Mouse (Mus musculus): ENCODE data around the gene Memo1. TPM values are rescaled to one million over a fixed set of nuclear protein-coding genes. Genes with fewer than 3 reads are reported as not detected.

Memo1 gene
- polyA plus RNA-seq, 1 experiment from 2014 or later = 69.2 TPM

GRCm38 (mm10) chr17:74290869-74291268, 4.5 kb downstream of the Memo1 start:
- Histone ChIP-seq H3K4me3 (no peak overlapping the region), H3K27ac (no peak overlapping the region), H3K27me3 (no peaks in the 10 kb centered on the region), H3K9me3 (replicated peaks) (no peaks in the 10 kb centered on the region), H3K36me3 (peaks cover 4% of the 10 kb centered on the region; the same call in 1 of the 2 replicates), H3K4me2 (replicated peaks) (no peak overlapping the region), H3K4me1 (peaks cover 19% of the 10 kb centered on the region), H3K9ac (no peak overlapping the region)
- ATAC-seq (ENCODE audit: low FRiP score) = no peak

GRCm38 (mm10) chr17:74290198-74290597, 5.1 kb downstream of the Memo1 start:
- no peak overlapping the region for H3K27ac ChIP-seq
- H3K4me3 ChIP-seq = no peak overlapping the region
- H3K27me3 ChIP-seq = no peaks in the 10 kb centered on the region
- H3K36me3 ChIP-seq = peaks cover 4% of the 10 kb centered on the region; the same call in 1 of the 2 replicates
- WGBS = 78% methylated on average over 3 of the region's 3 CpGs
- H3K4me2 ChIP-seq (replicated peaks) = no peak overlapping the region
- ATAC-seq (ENCODE audit: low FRiP score) = no peak
- H3K9me3 ChIP-seq (replicated peaks) = no peaks in the 10 kb centered on the region
- H3K9ac ChIP-seq = no peak overlapping the region
- H3K4me1 ChIP-seq = peaks cover 19% of the 10 kb centered on the region

- Histone ChIP-seq H3K9me3 (replicated peaks) (no peaks in the 10 kb centered on the region), H3K27me3 (no peaks in the 10 kb centered on the region), H3K9ac (no peak overlapping the region), H3K27ac (no peak overlapping the region), H3K4me3 (no peak overlapping the region), H3K4me1 (peaks cover 18% of the 10 kb centered on the region), H3K36me3 (peaks cover 4% of the 10 kb centered on the region; the same call in 1 of the 2 replicates), H3K4me2 (replicated peaks) (no peak overlapping the region)
- ATAC-seq (ENCODE audit: low FRiP score) = no peak
- 95% methylated on average over 2 of the region's 2 CpGs for WGBS
Measured at GRCm38 (mm10) chr17:74288626-74289025, 6.7 kb downstream of the Memo1 start.

- H3K4me1 ChIP-seq = peaks cover 5% of the 10 kb centered on the region
- H3K36me3 ChIP-seq = peaks cover 4% of the 10 kb centered on the region; the same call in 1 of the 2 replicates
- no peaks in the 10 kb centered on the region for H3K9me3 ChIP-seq (replicated peaks)
- H3K4me2 ChIP-seq (replicated peaks) = no peak overlapping the region
- no peaks in the 10 kb centered on the region for H3K27me3 ChIP-seq
- H3K4me3 ChIP-seq = no peak overlapping the region
- no peak overlapping the region for H3K9ac ChIP-seq
- no peak for ATAC-seq (ENCODE audit: low FRiP score)
- H3K27ac ChIP-seq = no peak overlapping the region
- WGBS = 85% methylated on average over 4 of the region's 4 CpGs
Measured at GRCm38 (mm10) chr17:74286140-74286730, 9.1 kb downstream of the Memo1 start.

- Histone ChIP-seq H3K4me2 (replicated peaks) (no peak overlapping the region), H3K27me3 (no peaks in the 10 kb centered on the region), H3K4me1 (peaks cover under 1% of the 10 kb centered on the region), H3K36me3 (peaks cover 4% of the 10 kb centered on the region; the same call in 1 of the 2 replicates), H3K27ac (no peak overlapping the region), H3K4me3 (no peak overlapping the region), H3K9me3 (replicated peaks) (no peaks in the 10 kb centered on the region), H3K9ac (no peak overlapping the region)
- 81% methylated on average over 2 of the region's 2 CpGs for whole genome bisulfite sequencing
- ATAC-seq (ENCODE audit: low FRiP score) = no peak
Measured at GRCm38 (mm10) chr17:74285730-74286129, 9.6 kb downstream of the Memo1 start.

- no peak overlapping the region for H3K4me2 ChIP-seq (replicated peaks)
- 92% methylated on average over 2 of the region's 2 CpGs for WGBS
- no peak overlapping the region for H3K27ac ChIP-seq
- 0 out of 2 replicates have a peak, but pooled peaks cover under 1% of the 10 kb centered on the region for H3K4me1 ChIP-seq
- no peak overlapping the region for H3K9ac ChIP-seq
- no peak overlapping the region for H3K4me3 ChIP-seq
- ATAC-seq (ENCODE audit: low FRiP score) = no peak
- no peaks in the 10 kb centered on the region for H3K9me3 ChIP-seq (replicated peaks)
- peaks cover 4% of the 10 kb centered on the region; the same call in 1 of the 2 replicates for H3K36me3 ChIP-seq
- no peaks in the 10 kb centered on the region for H3K27me3 ChIP-seq
Measured at GRCm38 (mm10) chr17:74284397-74285115, 10.8 kb downstream of the Memo1 start.

GRCm38 (mm10) chr17:74282024-74282423, 13.3 kb downstream of the Memo1 start:
- Histone ChIP-seq H3K27ac (no peak overlapping the region), H3K4me2 (replicated peaks) (no peak overlapping the region), H3K4me1 (0 out of 2 replicates have a peak, but pooled peaks cover 5% of the 10 kb centered on the region), H3K4me3 (no peak overlapping the region), H3K9me3 (replicated peaks) (no peaks in the 10 kb centered on the region), H3K9ac (no peak overlapping the region), H3K27me3 (no peaks in the 10 kb centered on the region), H3K36me3 (no peaks in the 10 kb centered on the region)
- no peak for ATAC-seq (ENCODE audit: low FRiP score)
- 86% methylated on average over 2 of the region's 3 CpGs for WGBS

- no peak overlapping the region for H3K9ac ChIP-seq
- H3K36me3 ChIP-seq = no peaks in the 10 kb centered on the region
- no peaks in the 10 kb centered on the region for H3K9me3 ChIP-seq (replicated peaks)
- no peak overlapping the region for H3K27ac ChIP-seq
- ATAC-seq (ENCODE audit: low FRiP score) = no peak
- no peak overlapping the region for H3K4me3 ChIP-seq
- no peaks in the 10 kb centered on the region for H3K27me3 ChIP-seq
- H3K4me2 ChIP-seq (replicated peaks) = no peak overlapping the region
- WGBS = 93% methylated on average over 8 of the region's 8 CpGs
- 0 out of 2 replicates have a peak, but pooled peaks cover 5% of the 10 kb centered on the region for H3K4me1 ChIP-seq
Measured at GRCm38 (mm10) chr17:74278966-74279869, 16.1 kb downstream of the Memo1 start.

GRCm38 (mm10) chr17:74274471-74274870, 20.9 kb downstream of the Memo1 start:
- no peaks in the 10 kb centered on the region for H3K27me3 ChIP-seq
- no peak overlapping the region for H3K9ac ChIP-seq
- no peak overlapping the region for H3K4me2 ChIP-seq (replicated peaks)
- WGBS = 90% methylated on average over 3 of the region's 3 CpGs
- no peak overlapping the region for H3K27ac ChIP-seq
- no peaks in the 10 kb centered on the region for H3K36me3 ChIP-seq
- ATAC-seq (ENCODE audit: low FRiP score) = no peak
- H3K9me3 ChIP-seq (replicated peaks) = no peaks in the 10 kb centered on the region
- H3K4me1 ChIP-seq = 0 out of 2 replicates have a peak, but pooled peaks cover 4% of the 10 kb centered on the region
- no peak overlapping the region for H3K4me3 ChIP-seq

- H3K4me3 ChIP-seq = no peak overlapping the region
- no peak overlapping the region for H3K4me2 ChIP-seq (replicated peaks)
- H3K27ac ChIP-seq = no peak overlapping the region
- no peaks in the 10 kb centered on the region for H3K27me3 ChIP-seq
- no peaks in the 10 kb centered on the region for H3K9me3 ChIP-seq (replicated peaks)
- 79% methylated on average over 16 of the region's 16 CpGs for WGBS
- H3K9ac ChIP-seq = no peak overlapping the region
- no peaks in the 10 kb centered on the region for H3K4me1 ChIP-seq
- 0 out of 2 replicates have a peak, but pooled peaks cover 2% of the 10 kb centered on the region for H3K36me3 ChIP-seq
- ATAC-seq (ENCODE audit: low FRiP score) = 0 out of 2 replicates have a peak, but pooled peaks have one; percentile 32
Measured at GRCm38 (mm10) chr17:74272683-74273205, 22.6 kb downstream of the Memo1 start.

GRCm38 (mm10) chr17:74271541-74272268, 23.6 kb downstream of the Memo1 start:
- no peaks in the 10 kb centered on the region for H3K9me3 ChIP-seq (replicated peaks)
- H3K4me2 ChIP-seq (replicated peaks) = no peak overlapping the region
- H3K4me1 ChIP-seq = no peaks in the 10 kb centered on the region
- no peaks in the 10 kb centered on the region for H3K27me3 ChIP-seq
- WGBS = 98% methylated on average over 3 of the region's 3 CpGs
- no peak for ATAC-seq (ENCODE audit: low FRiP score)
- no peak overlapping the region for H3K27ac ChIP-seq
- H3K4me3 ChIP-seq = no peak overlapping the region
- no peak overlapping the region for H3K9ac ChIP-seq
- 0 out of 2 replicates have a peak, but pooled peaks cover 2% of the 10 kb centered on the region for H3K36me3 ChIP-seq

Data from hindbrain, embryonic 12.5 days (tissue).